Mouse (Mus musculus) erythroblast, embryonic 14.5 days (primary cell): ENCODE results near the gene Tubb2a.
A peak's percentile ranks its signal among the peaks of the same experiment; 100 is the strongest.

ENCODE experiments used
- GATA1 ChIP-seq: IDR thresholded peaks from 2 replicates; pipeline ENCODE4 v1.6.1; 2012; ENCODE audit warnings: low read length, inconsistent platforms, mixed read lengths
- TAL1 ChIP-seq: IDR thresholded peaks from 3 replicates; pipeline ENCODE4 v1.6.1; 2012; ENCODE audit warnings: low read length, inconsistent platforms, mixed read lengths

DNA sequence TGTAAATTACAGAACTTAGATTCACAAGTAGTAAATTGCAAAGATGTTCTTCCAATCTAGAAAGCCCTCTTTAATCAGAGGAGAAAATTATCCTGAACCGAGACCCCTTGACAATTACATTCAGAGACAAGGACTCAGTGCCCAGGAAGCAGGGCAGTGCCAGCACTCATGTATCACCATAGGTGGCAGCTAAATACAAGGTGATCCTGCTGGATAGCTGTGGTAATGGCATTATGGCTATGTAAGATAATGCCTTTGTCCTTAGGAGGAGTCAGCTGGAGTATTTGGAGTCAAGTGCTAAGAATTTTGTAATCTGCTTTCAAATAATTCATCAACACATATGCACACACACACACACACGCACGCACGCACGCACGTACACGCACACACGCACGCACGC lies 23.4 kb upstream of the Tubb2a start:
- TF ChIP-seq GATA1 = no peak
- TF ChIP-seq TAL1 = 0 out of 3 replicates have a peak, but pooled peaks have one; percentile 18
